In the genomic region with DNA sequence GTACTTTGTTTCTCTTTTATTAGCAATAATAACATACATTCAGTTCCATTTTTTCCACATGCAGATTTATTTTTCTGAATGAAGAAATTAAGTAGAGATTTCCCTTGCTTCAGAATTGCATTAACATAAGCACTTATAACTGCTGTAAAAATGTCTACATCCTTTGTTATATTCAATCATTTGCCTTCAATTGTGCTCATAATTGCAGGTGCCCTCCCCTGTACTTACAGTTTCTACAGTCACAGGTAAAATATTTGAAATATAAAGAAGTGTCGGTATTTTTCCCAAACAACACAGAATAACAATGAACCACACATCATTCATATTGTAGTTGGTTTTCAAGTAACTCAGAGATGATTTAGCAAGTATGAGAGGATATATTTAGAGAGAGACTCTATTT, we compare ENCODE assay signal across 24 mouse cellular contexts.
DNase-seq lines count a peak whose midpoint lies in the region; ATAC-seq lines count a peak whose summit lies in the region.
"Had no signal": no experiment of that assay in that cellular context is flagged by ENCODE, and none has a peak within 500 bp of the region (broad histone marks: within the 10 kb centered on the region; RNA-seq: fewer than 3 reads in every experiment).

No protein-coding gene starts in this region.

- H3K36me3 ChIP-seq in forebrain, embryonic 13.5 days (ENCODE audit: poor library complexity, severe bottlenecking), result no peaks in the 10 kb centered on the region
- H3K36me3 ChIP-seq in forebrain, embryonic 10.5 days (replicated peaks), result no peaks in the 10 kb centered on the region
- no peaks in the 10 kb centered on the region for H3K36me3 ChIP-seq in neural tube, embryonic 13.5 days
- no peaks in the 10 kb centered on the region for H3K36me3 ChIP-seq in neural tube, embryonic 15.5 days
- no peaks in the 10 kb centered on the region for H3K36me3 ChIP-seq in midbrain, embryonic 14.5 days (ENCODE audit: control insufficient read depth, insufficient read depth, low read length)
- H3K36me3 ChIP-seq: embryonic facial prominence, embryonic 13.5 days; heart, embryonic 10.5 days; intestine, embryonic 15.5 days had no signal

- H3K4me1 ChIP-seq in forebrain, embryonic 13.5 days, result peaks cover 7% of the 10 kb centered on the region
- no peaks in the 10 kb centered on the region for H3K4me1 ChIP-seq in forebrain, embryonic 10.5 days
- peaks cover 10% of the 10 kb centered on the region for H3K4me1 ChIP-seq in neural tube, embryonic 13.5 days (replicated peaks)
- H3K4me1 ChIP-seq in neural tube, embryonic 15.5 days, result peaks cover 3% of the 10 kb centered on the region
- H3K4me1 ChIP-seq in midbrain, embryonic 14.5 days (ENCODE audit: control insufficient read depth, insufficient read depth, low read length), result peaks cover 15% of the 10 kb centered on the region
- H3K4me1 ChIP-seq: heart, embryonic 10.5 days; intestine, embryonic 15.5 days had no signal

- no peak overlapping the region for H3K4me3 ChIP-seq in forebrain, embryonic 13.5 days
- H3K4me3 ChIP-seq in forebrain, embryonic 10.5 days, result no peak overlapping the region
- no peak overlapping the region for H3K4me3 ChIP-seq in neural tube, embryonic 13.5 days
- H3K4me3 ChIP-seq in neural tube, embryonic 15.5 days (replicated peaks), result no peak overlapping the region
- H3K4me3 ChIP-seq in midbrain, embryonic 14.5 days (replicated peaks; ENCODE audit: low read depth, low read length), result no peak overlapping the region
- H3K4me3 ChIP-seq: embryonic facial prominence, embryonic 13.5 days; erythroblast, embryonic 14.5 days; gastrocnemius, adult 2 months; heart, embryonic 10.5 days; intestine, embryonic 15.5 days; layer of hippocampus, adult 2 months had no signal

- H3K27ac ChIP-seq in forebrain, embryonic 13.5 days, result peak overlapping the region; percentile 73
- no peak overlapping the region for H3K27ac ChIP-seq in forebrain, embryonic 10.5 days
- no peak overlapping the region for H3K27ac ChIP-seq in neural tube, embryonic 13.5 days (replicated peaks)
- no peak overlapping the region for H3K27ac ChIP-seq in neural tube, embryonic 15.5 days (replicated peaks)
- peak overlapping the region; percentile 81 for H3K27ac ChIP-seq in midbrain, embryonic 14.5 days (replicated peaks; ENCODE audit: low read depth, low read length)
- H3K27ac ChIP-seq: embryonic facial prominence, embryonic 13.5 days; gastrocnemius, adult 2 months; heart, embryonic 10.5 days; intestine, embryonic 15.5 days; layer of hippocampus, adult 2 months; liver, embryonic 14.5 days had no signal

- H3K4me2 ChIP-seq in forebrain, embryonic 13.5 days, result no peak overlapping the region
- H3K4me2 ChIP-seq in neural tube, embryonic 13.5 days, result 0 out of 2 replicates have a peak overlapping the region, but pooled peaks have one; percentile 45
- no peak overlapping the region; the same call in 1 of the 2 replicates for H3K4me2 ChIP-seq in neural tube, embryonic 15.5 days
- H3K4me2 ChIP-seq in midbrain, embryonic 14.5 days (ENCODE audit: low read length), result peak overlapping the region; percentile 39
- H3K4me2 ChIP-seq: intestine, embryonic 15.5 days; lung, embryonic 14.5 days had no signal

- H3K9me3 ChIP-seq in forebrain, embryonic 13.5 days (replicated peaks), result no peaks in the 10 kb centered on the region
- no peaks in the 10 kb centered on the region for H3K9me3 ChIP-seq in forebrain, embryonic 10.5 days
- no peaks in the 10 kb centered on the region for H3K9me3 ChIP-seq in neural tube, embryonic 13.5 days
- H3K9me3 ChIP-seq in neural tube, embryonic 15.5 days (replicated peaks), result no peaks in the 10 kb centered on the region
- H3K9me3 ChIP-seq in midbrain, embryonic 14.5 days (ENCODE audit: control insufficient read depth, low read length), result no peaks in the 10 kb centered on the region
- H3K9me3 ChIP-seq: embryonic facial prominence, embryonic 13.5 days; heart, embryonic 10.5 days; intestine, embryonic 15.5 days had no signal

- no peak for DNase-seq in forebrain, embryonic 10.5 days (ENCODE audit: extremely low spot score, low spot score)
- no peak for DNase-seq in midbrain, embryonic 14.5 days
- no peak for DNase-seq in ovary, adult 18-20 months (ENCODE audit: low spot score)
- no peak for DNase-seq in adrenal gland, postnatal 36 days
- DNase-seq: adrenal gland, postnatal 14 days; cerebellum, adult 8-10 months; cerebellum, postnatal 36 days; gastrocnemius, adult 2 months; heart, postnatal 4 days; kidney, adult 8-10 months; kidney, postnatal 14 days; lung, embryonic 14.5 days; right cerebral cortex, postnatal 4 days; thymus, adult 18-20 months; thymus, postnatal 4 days had no signal

- peak; percentile 33; the same call in 1 of the 2 replicates for ATAC-seq in forebrain, embryonic 13.5 days
- ATAC-seq in neural tube, embryonic 13.5 days (ENCODE audit: low read depth), result no peak
- ATAC-seq in neural tube, embryonic 15.5 days (ENCODE audit: low FRiP score), result no peak
- no peak for ATAC-seq in midbrain, embryonic 14.5 days (ENCODE audit: low FRiP score, low TSS enrichment)
- ATAC-seq: intestine, embryonic 15.5 days had no signal

- H3K27me3 ChIP-seq in forebrain, embryonic 13.5 days, result no peaks in the 10 kb centered on the region
- H3K27me3 ChIP-seq in forebrain, embryonic 10.5 days (ENCODE audit: poor library complexity, severe bottlenecking), result no peaks in the 10 kb centered on the region
- H3K27me3 ChIP-seq in neural tube, embryonic 13.5 days, result no peaks in the 10 kb centered on the region
- no peaks in the 10 kb centered on the region for H3K27me3 ChIP-seq in neural tube, embryonic 15.5 days (replicated peaks)
- H3K27me3 ChIP-seq in midbrain, embryonic 14.5 days (ENCODE audit: control insufficient read depth, insufficient read depth, low read length), result no peaks in the 10 kb centered on the region
- H3K27me3 ChIP-seq: embryonic facial prominence, embryonic 13.5 days; intestine, embryonic 15.5 days had no signal

- H3K9ac ChIP-seq in forebrain, embryonic 13.5 days, result no peak overlapping the region
- H3K9ac ChIP-seq in neural tube, embryonic 13.5 days, result no peak overlapping the region
- no peak overlapping the region for H3K9ac ChIP-seq in neural tube, embryonic 15.5 days (replicated peaks)
- no peak overlapping the region for H3K9ac ChIP-seq in midbrain, embryonic 14.5 days (replicated peaks; ENCODE audit: low read length)
- H3K9ac ChIP-seq: embryonic facial prominence, embryonic 13.5 days; intestine, embryonic 15.5 days; liver, embryonic 14.5 days; lung, embryonic 14.5 days had no signal

- 80% methylated on average over 1 of the region's 1 CpGs for WGBS in forebrain, embryonic 13.5 days
- 96% methylated on average over 1 of the region's 1 CpGs for WGBS in forebrain, embryonic 10.5 days
- 79% methylated on average over 1 of the region's 1 CpGs for WGBS in neural tube, embryonic 13.5 days
- WGBS in neural tube, embryonic 15.5 days, result 85% methylated on average over 1 of the region's 1 CpGs
- WGBS in midbrain, embryonic 14.5 days, result 74% methylated on average over 1 of the region's 1 CpGs

Comparison
In these comparisons a context has a peak if more than half of its experiments do, and no peak if none do; other contexts are left out.
1. H3K27ac ChIP-seq: peak in forebrain, embryonic 13.5 days (single experiment) and midbrain, embryonic 14.5 days (single experiment); none in forebrain, embryonic 10.5 days (single experiment), neural tube, embryonic 13.5 days (single experiment) and neural tube, embryonic 15.5 days (single experiment).
2. H3K4me2 ChIP-seq: peak in neural tube, embryonic 13.5 days (single experiment) and midbrain, embryonic 14.5 days (single experiment); none in forebrain, embryonic 13.5 days (single experiment) and neural tube, embryonic 15.5 days (single experiment).